Mouse (Mus musculus): Measurements from ENCODE around the gene Tyw5.
A peak's percentile ranks its signal among the peaks of the same experiment; 100 is the strongest.

Gene Tyw5

GRCm38 (mm10) chr1:57406187-57407151 is at the start of gene Tyw5, which contains the start of gene Maip1:
Tyw5 (minus strand) TSS chr1:57407101.
Maip1 (plus strand) TSS chr1:57406328.
- peak; percentile 85 for DNase-seq (ENCODE audit: low read depth, low spot score)

- no peak for DNase-seq (ENCODE audit: low read depth, low spot score)
Measured at GRCm38 (mm10) chr1:57450241-57450640, 43.3 kb upstream of the Tyw5 start.

- no peak for DNase-seq (ENCODE audit: low read depth, low spot score)
Measured at GRCm38 (mm10) chr1:57445679-57446078, 38.8 kb upstream of the Tyw5 start.

- DNase-seq (ENCODE audit: low read depth, low spot score): no peak
Measured at GRCm38 (mm10) chr1:57440771-57441170, 33.9 kb upstream of the Tyw5 start.

GRCm38 (mm10) chr1:57439026-57439425 is 32.1 kb upstream of the Tyw5 start:
- DNase-seq (ENCODE audit: low read depth, low spot score): no peak

- DNase-seq (ENCODE audit: low read depth, low spot score): no peak
Measured at GRCm38 (mm10) chr1:57436954-57437353, 30.1 kb upstream of the Tyw5 start.

- no peak for DNase-seq (ENCODE audit: low read depth, low spot score)
Measured at GRCm38 (mm10) chr1:57436408-57436807, 29.5 kb upstream of the Tyw5 start.

GRCm38 (mm10) chr1:57433141-57433540 is 26.2 kb upstream of the Tyw5 start:
- DNase-seq (ENCODE audit: low read depth, low spot score): no peak

GRCm38 (mm10) chr1:57429786-57430483 is 23.0 kb upstream of the Tyw5 start:
- DNase-seq (ENCODE audit: low read depth, low spot score): no peak

GRCm38 (mm10) chr1:57428368-57429308 is 21.7 kb upstream of the Tyw5 start:
- DNase-seq (ENCODE audit: low read depth, low spot score): peak; percentile 74

GRCm38 (mm10) chr1:57423696-57424095 is 16.8 kb upstream of the Tyw5 start:
- no peak for DNase-seq (ENCODE audit: low read depth, low spot score)

- no peak for DNase-seq (ENCODE audit: low read depth, low spot score)
Measured at GRCm38 (mm10) chr1:57413397-57413796, 6.5 kb upstream of the Tyw5 start.

- DNase-seq (ENCODE audit: low read depth, low spot score): no peak
Measured at GRCm38 (mm10) chr1:57408994-57409393, 2.1 kb upstream of the Tyw5 start.

- DNase-seq (ENCODE audit: low read depth, low spot score): no peak
Measured at GRCm38 (mm10) chr1:57402116-57402515, 4.8 kb downstream of the Tyw5 start.

- no peak for DNase-seq (ENCODE audit: low read depth, low spot score)
Measured at GRCm38 (mm10) chr1:57400877-57401276, 6.0 kb downstream of the Tyw5 start.

- DNase-seq (ENCODE audit: low read depth, low spot score): no peak
Measured at GRCm38 (mm10) chr1:57400321-57400720, 6.6 kb downstream of the Tyw5 start.

GRCm38 (mm10) chr1:57394051-57394450 is 12.8 kb downstream of the Tyw5 start:
- no peak for DNase-seq (ENCODE audit: low read depth, low spot score)

GRCm38 (mm10) chr1:57392417-57392816 is 14.5 kb downstream of the Tyw5 start:
- DNase-seq (ENCODE audit: low read depth, low spot score): no peak

GRCm38 (mm10) chr1:57390993-57391790 is 15.7 kb downstream of the Tyw5 start:
- no peak for DNase-seq (ENCODE audit: low read depth, low spot score)

- DNase-seq (ENCODE audit: low read depth, low spot score): no peak
Measured at GRCm38 (mm10) chr1:57388402-57389155, 18.3 kb downstream of the Tyw5 start.

Measured in retina, postnatal 7 days (tissue).